Mouse (Mus musculus) heart, embryonic 16.5 days (tissue): Measurements from ENCODE around the gene Fgf2. TPM values are rescaled to one million over a fixed set of nuclear protein-coding genes. Genes with fewer than 3 reads are reported as not detected.

Source experiments
- ATAC-seq: fragments of 200-750 bp; cut with Nextera tagmentation; replicated peaks from 2 replicates; pipeline ENCODE4 v1.8.0; 2017; ENCODE audit warnings: moderate number of reproducible peaks; ENCODE audit not compliant: insufficient read depth, low FRiP score; ENCODE audit errors: extremely low read depth
- H3K27ac ChIP-seq: fragments of 300-500 bp; sonication (generic); 2 replicates; pipeline ENCODE4 v1.5.1; 2014; ENCODE audit warnings: mild to moderate bottlenecking, low read length, control low read depth, moderate library complexity
- H3K27me3 ChIP-seq: fragments of 300-500 bp; sonication (generic); 2 replicates; pipeline ENCODE4 v1.6.1; 2014; ENCODE audit warnings: low read length, mixed read lengths; ENCODE audit not compliant: control insufficient read depth, insufficient read depth
- H3K36me3 ChIP-seq: fragments of 300-500 bp; sonication (generic); 2 replicates; pipeline ENCODE4 v1.6.1; 2014; ENCODE audit not compliant: control insufficient read depth, insufficient read depth
- H3K4me1 ChIP-seq: fragments of 300-500 bp; sonication (generic); 2 replicates; pipeline ENCODE4 v1.6.1; 2014; ENCODE audit warnings: low read length, mixed read lengths; ENCODE audit not compliant: control insufficient read depth, insufficient read depth
- H3K4me2 ChIP-seq: fragments of 300-500 bp; sonication (generic); 2 replicates; pipeline ENCODE4 v1.6.1; 2014; ENCODE audit warnings: low read depth, mild to moderate bottlenecking, control low read depth, low read length
- H3K4me3 ChIP-seq: fragments of 300-500 bp; sonication (generic); 2 replicates; pipeline ENCODE4 v1.5.1; 2014; ENCODE audit warnings: mild to moderate bottlenecking, control low read depth, low read length
- H3K9ac ChIP-seq: fragments of 300-500 bp; sonication (generic); 2 replicates; pipeline ENCODE4 v1.6.1; 2014; ENCODE audit warnings: low read length, control low read depth
- H3K9me3 ChIP-seq: fragments of 300-500 bp; sonication (generic); replicated peaks from 2 replicates; pipeline ENCODE4 v1.6.1; 2016; ENCODE audit warnings: low read length; ENCODE audit not compliant: control insufficient read depth
- WGBS: fragments of 180-500 bp; shearing (Covaris S2); extraction: QIAGEN DNeasy Blood & Tissue Kit; methylation state at CpG from one replicate; pipeline ENCODE4 v1.1.7; 2014; 5-methylcytosine and 5-hydroxymethylcytosine counted together
- polyA plus RNA-seq: library from polyadenylated mRNA; unstranded; fragments of >200 nt; fragmentation: Nextera tagmentation; extraction: Ambion mirVana; gene quantifications from 2 replicates; pipeline ENCODE4 v1.2.1, GENCODE M21; 2015

Fgf2 gene
- polyA plus RNA-seq, 1 experiment from 2014 or later = 1.2 TPM

GRCm38 (mm10) chr3:37347671-37348070 is 475 bp upstream of the Fgf2 start:
- 37% methylated on average over 9 of the region's 9 CpGs for WGBS
- Histone ChIP-seq H3K27ac (no peak overlapping the region), H3K9ac (no peak overlapping the region; the same call in 1 of the 2 replicates), H3K27me3 (peaks cover 19% of the 10 kb centered on the region; the same call in 1 of the 2 replicates), H3K36me3 (no peaks in the 10 kb centered on the region), H3K4me1 (peaks cover 5% of the 10 kb centered on the region), H3K4me2 (peak overlapping the region; percentile 86), H3K9me3 (no peaks in the 10 kb centered on the region), H3K4me3 (peak overlapping the region; percentile 63)
- no peak for ATAC-seq

- ATAC-seq = no peak
- H3K4me1 ChIP-seq = peaks cover 5% of the 10 kb centered on the region
- H3K9ac ChIP-seq = peak overlapping the region; percentile 75
- H3K36me3 ChIP-seq = no peaks in the 10 kb centered on the region
- no peaks in the 10 kb centered on the region for H3K9me3 ChIP-seq
- 15% methylated on average over 8 of the region's 8 CpGs for WGBS
- peak overlapping the region; percentile 63 for H3K4me3 ChIP-seq
- H3K27ac ChIP-seq = no peak overlapping the region
- H3K27me3 ChIP-seq = peaks cover 19% of the 10 kb centered on the region; the same call in 1 of the 2 replicates
- peak overlapping the region; percentile 86 for H3K4me2 ChIP-seq
These were observed 1.0 kb downstream of the Fgf2 start for GRCm38 (mm10) chr3:37349166-37349548.

- Histone ChIP-seq H3K9me3 (no peaks in the 10 kb centered on the region), H3K27me3 (peaks cover 19% of the 10 kb centered on the region; the same call in 1 of the 2 replicates), H3K27ac (no peak overlapping the region), H3K36me3 (no peaks in the 10 kb centered on the region), H3K4me3 (no peak overlapping the region), H3K9ac (no peak overlapping the region), H3K4me1 (peaks cover 5% of the 10 kb centered on the region), H3K4me2 (no peak overlapping the region)
- ATAC-seq = no peak
- 41% methylated on average over 7 of the region's 7 CpGs for WGBS
These were observed 2.2 kb downstream of the Fgf2 start for GRCm38 (mm10) chr3:37350386-37350785.

GRCm38 (mm10) chr3:37353951-37354481 is 5.9 kb downstream of the Fgf2 start:
- 54% methylated on average over 10 of the region's 10 CpGs for WGBS
- no peak overlapping the region for H3K4me3 ChIP-seq

GRCm38 (mm10) chr3:37354737-37355136 is 6.6 kb downstream of the Fgf2 start:
- WGBS = 80% methylated on average over 1 of the region's 1 CpGs
- ATAC-seq = no peak

More at GRCm38 (mm10) chr3:37353951-37354481, 5.9 kb downstream of the Fgf2 start:
- no peak overlapping the region for H3K9ac ChIP-seq
- no peaks in the 10 kb centered on the region for H3K9me3 ChIP-seq
- H3K36me3 ChIP-seq = no peaks in the 10 kb centered on the region
- no peak overlapping the region for H3K27ac ChIP-seq
- 0 out of 2 replicates have a peak, but pooled peaks have one; percentile 32 for ATAC-seq
- peaks cover 7% of the 10 kb centered on the region; the same call in 1 of the 2 replicates for H3K27me3 ChIP-seq
- no peak overlapping the region for H3K4me2 ChIP-seq
- no peaks in the 10 kb centered on the region; the same call in none of the 2 replicates for H3K4me1 ChIP-seq

GRCm38 (mm10) chr3:37360729-37361128 is 12.6 kb downstream of the Fgf2 start:
- Histone ChIP-seq H3K4me2 (no peak overlapping the region), H3K9ac (no peak overlapping the region), H3K27ac (no peak overlapping the region), H3K4me1 (no peaks in the 10 kb centered on the region), H3K27me3 (no peaks in the 10 kb centered on the region), H3K4me3 (no peak overlapping the region), H3K9me3 (no peaks in the 10 kb centered on the region), H3K36me3 (no peaks in the 10 kb centered on the region)
- ATAC-seq = no peak
- WGBS = 61% methylated on average over 9 of the region's 9 CpGs

More at GRCm38 (mm10) chr3:37354737-37355136, 6.6 kb downstream of the Fgf2 start:
- Histone ChIP-seq H3K4me1 (no peaks in the 10 kb centered on the region; the same call in 1 of the 2 replicates), H3K9ac (no peak overlapping the region), H3K4me3 (no peak overlapping the region), H3K36me3 (no peaks in the 10 kb centered on the region), H3K9me3 (no peaks in the 10 kb centered on the region), H3K27ac (no peak overlapping the region), H3K27me3 (no peaks in the 10 kb centered on the region; the same call in 1 of the 2 replicates), H3K4me2 (no peak overlapping the region)

- no peak overlapping the region for H3K4me3 ChIP-seq
- H3K4me1 ChIP-seq = peaks cover 8% of the 10 kb centered on the region
- WGBS = 81% methylated on average over 4 of the region's 4 CpGs
- no peaks in the 10 kb centered on the region for H3K36me3 ChIP-seq
- H3K9me3 ChIP-seq = no peaks in the 10 kb centered on the region
- ATAC-seq = no peak
- no peaks in the 10 kb centered on the region for H3K27me3 ChIP-seq
- no peak overlapping the region for H3K27ac ChIP-seq
- no peak overlapping the region for H3K9ac ChIP-seq
- H3K4me2 ChIP-seq = no peak overlapping the region
These were observed 17.0 kb downstream of the Fgf2 start for GRCm38 (mm10) chr3:37365144-37365543.

- 46% methylated on average over 3 of the region's 3 CpGs for WGBS
- no peaks in the 10 kb centered on the region for H3K9me3 ChIP-seq
- ATAC-seq = no peak
- H3K4me3 ChIP-seq = no peak overlapping the region
- H3K9ac ChIP-seq = no peak overlapping the region
- 0 out of 2 replicates have a peak overlapping the region, but pooled peaks have one; percentile 29 for H3K27ac ChIP-seq
- no peak overlapping the region for H3K4me2 ChIP-seq
- H3K36me3 ChIP-seq = no peaks in the 10 kb centered on the region
- no peaks in the 10 kb centered on the region for H3K27me3 ChIP-seq
- peaks cover 8% of the 10 kb centered on the region for H3K4me1 ChIP-seq
These were observed 17.8 kb downstream of the Fgf2 start for GRCm38 (mm10) chr3:37365976-37366375.

- WGBS = 40% methylated on average over 4 of the region's 4 CpGs
These were observed 18.4 kb downstream of the Fgf2 start for GRCm38 (mm10) chr3:37366381-37367053.

More at GRCm38 (mm10) chr3:37366381-37367053, 18.4 kb downstream of the Fgf2 start:
- Histone ChIP-seq H3K4me1 (peaks cover 8% of the 10 kb centered on the region), H3K9ac (no peak overlapping the region), H3K4me2 (no peak overlapping the region), H3K36me3 (no peaks in the 10 kb centered on the region), H3K9me3 (no peaks in the 10 kb centered on the region), H3K27me3 (no peaks in the 10 kb centered on the region), H3K4me3 (no peak overlapping the region), H3K27ac (0 out of 2 replicates have a peak overlapping the region, but pooled peaks have one; percentile 29)
- no peak for ATAC-seq
